Comparison of ENCODE assay signal across 28 mouse cellular contexts in the genomic region with DNA sequence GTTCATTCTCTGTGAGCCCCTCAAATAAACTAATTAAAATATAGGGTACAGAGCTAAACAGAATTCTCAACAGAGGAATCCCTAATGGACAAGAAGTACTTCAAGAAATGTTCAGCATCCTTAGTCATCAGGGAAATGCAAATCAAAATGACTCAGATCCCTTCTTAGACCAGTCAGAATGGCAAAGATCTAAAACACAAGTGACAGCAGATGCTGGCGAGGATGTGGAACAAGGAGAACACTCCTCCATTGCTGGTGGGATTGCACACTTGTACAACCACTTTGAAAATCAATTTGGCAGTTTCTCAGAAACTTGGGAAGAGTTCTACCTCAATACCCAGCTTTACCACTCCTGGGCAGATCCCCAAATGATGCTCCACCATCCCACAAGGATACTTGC. TPM values are rescaled to one million over a fixed set of nuclear protein-coding genes. Genes with fewer than 3 reads are reported as not detected.
"Had no signal": no experiment of that assay in that cellular context is flagged by ENCODE, and none has a peak within 500 bp of the region (broad histone marks: within the 10 kb centered on the region; RNA-seq: fewer than 3 reads in every experiment).

No protein-coding gene starts in this region.

- H3K27ac ChIP-seq: heart, adult 2 months; heart, embryonic 13.5 days; heart, embryonic 15.5 days; hindbrain, embryonic 10.5 days; hindbrain, embryonic 12.5 days; hindbrain, embryonic 14.5 days; intestine, embryonic 15.5 days; kidney, embryonic 15.5 days; kidney, postnatal 0 days; limb, embryonic 13.5 days; limb, embryonic 15.5 days; liver, embryonic 12.5 days had no signal

- H3K4me3 ChIP-seq: heart, adult 2 months; heart, embryonic 13.5 days; heart, embryonic 15.5 days; hindbrain, embryonic 10.5 days; hindbrain, embryonic 12.5 days; intestine, embryonic 15.5 days; kidney, embryonic 15.5 days; limb, embryonic 13.5 days; limb, embryonic 15.5 days; liver, embryonic 12.5 days had no signal

- H3K9ac ChIP-seq: heart, embryonic 13.5 days; heart, embryonic 15.5 days; hindbrain, embryonic 12.5 days; hindbrain, embryonic 14.5 days; intestine, embryonic 15.5 days; kidney, embryonic 15.5 days; limb, embryonic 13.5 days; limb, embryonic 15.5 days; liver, embryonic 12.5 days had no signal

- H3K4me2 ChIP-seq: heart, embryonic 11.5 days; heart, embryonic 13.5 days; heart, embryonic 15.5 days; hindbrain, embryonic 12.5 days; hindbrain, embryonic 14.5 days; intestine, embryonic 15.5 days; kidney, embryonic 15.5 days; limb, embryonic 13.5 days; limb, embryonic 15.5 days; liver, embryonic 12.5 days had no signal

- DNase-seq: gastrocnemius, postnatal 14 days; gastrocnemius, postnatal 36 days; heart, adult 2 months; heart, postnatal 14 days; heart, postnatal 36 days; kidney, adult 11 months; kidney, adult 2 months; kidney, adult 9 months; kidney, postnatal 14 days; kidney, postnatal 36 days; layer of hippocampus, adult 9-11 months; layer of hippocampus, postnatal 36 days; left cerebral cortex, postnatal 4 days had no signal

- H3K4me1 ChIP-seq: heart, embryonic 15.5 days; hindbrain, embryonic 10.5 days; hindbrain, embryonic 12.5 days; intestine, embryonic 15.5 days; kidney, embryonic 15.5 days; limb, embryonic 13.5 days; limb, embryonic 15.5 days; liver, embryonic 12.5 days had no signal

- H3K9me3 ChIP-seq: heart, embryonic 13.5 days; heart, embryonic 15.5 days; hindbrain, embryonic 10.5 days; hindbrain, embryonic 12.5 days; intestine, embryonic 15.5 days; kidney, embryonic 15.5 days; limb, embryonic 13.5 days; limb, embryonic 15.5 days; liver, embryonic 12.5 days had no signal

- H3K36me3 ChIP-seq: heart, embryonic 15.5 days; intestine, embryonic 15.5 days had no signal

- H3K27me3 ChIP-seq: heart, embryonic 13.5 days; heart, embryonic 15.5 days; hindbrain, embryonic 12.5 days; intestine, embryonic 15.5 days; kidney, embryonic 15.5 days; limb, embryonic 13.5 days; limb, embryonic 15.5 days; liver, embryonic 12.5 days had no signal

- ATAC-seq: hindbrain, embryonic 16.5 days; inflammation-experienced regulatory T-cells, adult 6 months; intestine, embryonic 15.5 days; liver, embryonic 12.5 days had no signal

RNA-seq across cellular contexts. Expression of gene Depdc1b, which starts 57.1 kb away (rescaled TPM):
- polyA plus RNA-seq: liver, adult 2 months had no signal
